Mouse (Mus musculus) granulocyte monocyte progenitor cell, adult 5-6 weeks (primary cell): ENCODE measurements around the gene Uox. TPM values are rescaled to one million over a fixed set of nuclear protein-coding genes. Genes with fewer than 3 reads are reported as not detected.

Experiments
- ATAC-seq: replicated peaks from 2 replicates; pipeline ENCODE4 v1.8.0; 2016; ENCODE audit warnings: mild to moderate bottlenecking, moderate TSS enrichment, inconsistent platforms; ENCODE audit not compliant: poor library complexity, severe bottlenecking
- total RNA-seq, 2 experiments: library from RNA; stranded (forward) in 1 of 2; stranded (reverse) in 1 of 2; fragments of 200-712, 200-1000 nt in 1 of 2; fragments of >200 nt in 1 of 2; fragmentation: Nextera tagmentation in 1 of 2; gene quantifications; 2 replicates each; pipeline ENCODE4 v1.2.3; 2014 to 2017

Gene Uox
- total RNA-seq, 2 experiments from 2014 or later: not detected

DNA sequence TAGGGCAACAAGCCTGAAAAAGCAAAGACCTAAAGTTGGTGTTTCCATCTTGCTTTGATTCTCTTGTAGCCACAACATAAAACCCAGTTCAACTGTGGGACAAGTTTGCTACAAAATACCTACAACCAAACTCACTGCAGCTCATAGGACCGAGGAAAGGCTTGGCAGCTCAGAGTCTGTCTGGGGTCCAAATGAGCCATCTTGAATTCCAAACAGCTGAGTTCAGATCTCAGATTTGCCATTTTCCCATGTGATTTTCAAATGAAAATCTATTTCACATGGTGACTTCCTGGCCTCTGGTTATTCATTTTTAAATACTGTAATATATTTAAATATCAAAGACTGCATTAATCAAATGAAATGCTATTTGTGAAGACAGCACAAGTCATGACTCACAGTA is 104.9 kb downstream of the Uox start:
- no peak for ATAC-seq

GRCm38 (mm10) chr3:146676193-146676592 is 106.0 kb downstream of the Uox start:
- no peak for ATAC-seq

DNA sequence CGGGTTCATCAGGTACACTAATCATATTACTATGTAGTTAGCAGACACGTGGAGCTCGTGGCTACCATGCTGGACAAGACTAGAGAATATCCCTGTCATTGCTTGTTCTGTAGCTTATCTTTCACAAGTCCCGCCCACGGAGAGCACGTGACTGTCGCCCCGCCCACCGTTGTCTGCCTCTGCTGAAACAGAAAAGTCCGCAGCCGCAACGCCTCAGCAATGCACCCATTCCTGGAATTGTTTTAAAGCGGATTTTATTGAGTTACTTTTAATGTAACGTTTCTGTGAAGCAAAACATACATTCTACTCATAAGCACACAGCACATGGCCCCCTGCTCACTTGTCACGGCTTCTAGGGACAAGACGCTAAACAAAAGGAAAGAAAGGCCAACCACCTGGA is 109.4 kb downstream of the Uox start:
- no peak for ATAC-seq

DNA sequence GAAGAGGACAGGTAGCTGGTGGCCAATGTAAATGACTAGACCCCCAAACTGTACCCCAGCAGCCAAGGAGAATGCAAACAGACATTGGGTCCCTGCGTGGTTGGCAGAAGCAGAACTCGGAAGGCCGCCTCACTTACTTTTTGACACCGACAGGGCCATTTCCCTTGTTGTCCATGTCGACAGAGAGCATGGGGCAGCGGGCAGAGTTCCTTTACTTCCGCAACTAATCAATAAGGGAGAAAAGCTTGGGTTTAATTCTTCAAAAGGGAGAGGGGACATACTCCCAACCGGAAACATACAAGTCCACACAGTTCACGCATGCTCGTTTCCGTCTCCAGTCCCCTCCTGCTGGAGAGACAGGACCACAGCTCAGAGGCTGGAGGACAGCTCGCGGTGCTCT is 110.4 kb downstream of the Uox start:
- ATAC-seq: no peak

- no peak for ATAC-seq
Measured at GRCm38 (mm10) chr3:146681696-146682095, 111.5 kb downstream of the Uox start.

Other genes with a start within 250 kb of the Uox start
- 7.6 and 13.9 TPM in 2 replicates for gene Ssx2ip, start 165.8 kb upstream of the Uox start, total RNA-seq (2014; fragmentation: Nextera tagmentation)
- 17.7 and 19.8 TPM in 2 replicates for gene Ssx2ip, start 165.8 kb upstream of the Uox start, total RNA-seq (2017)
- 4.7 and 10.5 TPM in 2 replicates for gene Ctbs, start 120.6 kb upstream of the Uox start, total RNA-seq (2014; fragmentation: Nextera tagmentation)
- 7.3 and 10.9 TPM in 2 replicates for gene Ctbs, start 120.6 kb upstream of the Uox start, total RNA-seq (2017)
- gene Spata1, start 70.7 kb upstream of the Uox start, total RNA-seq (2014; fragmentation: Nextera tagmentation): 4.6 and 6.4 TPM in 2 replicates
- 7.9 and 27.0 TPM in 2 replicates for gene Spata1, start 70.7 kb upstream of the Uox start, total RNA-seq (2017)
- 393 and 432 TPM in 2 replicates for gene Gng5, start 70.6 kb upstream of the Uox start, total RNA-seq (2014; fragmentation: Nextera tagmentation)
- gene Gng5, start 70.6 kb upstream of the Uox start, total RNA-seq (2017): 166 and 178 TPM in 2 replicates
- gene Rpf1, start 49.0 kb upstream of the Uox start, total RNA-seq (2014; fragmentation: Nextera tagmentation): 60.8 and 77.7 TPM in 2 replicates
- gene Rpf1, start 49.0 kb upstream of the Uox start, total RNA-seq (2017): 90.3 and 93.0 TPM in 2 replicates
- gene Dnase2b, start 45.2 kb downstream of the Uox start, total RNA-seq (2014; fragmentation: Nextera tagmentation): not detected in 2 replicates
- not detected in 2 replicates for gene Dnase2b, start 45.2 kb downstream of the Uox start, total RNA-seq (2017)
- gene 4930503B20Rik, start 80.9 kb downstream of the Uox start, total RNA-seq (2014; fragmentation: Nextera tagmentation): not detected in 2 replicates
- 0.05 TPM in 1 of 2 replicates, not detected in the other for gene 4930503B20Rik, start 80.9 kb downstream of the Uox start, total RNA-seq (2017)
- gene Samd13, start 115.2 kb downstream of the Uox start, total RNA-seq (2014; fragmentation: Nextera tagmentation): 1.9 TPM in 1 of 2 replicates, not detected in the other
- 0.36 and 2.2 TPM in 2 replicates for gene Samd13, start 115.2 kb downstream of the Uox start, total RNA-seq (2017)
- gene Prkacb, start 242.6 kb downstream of the Uox start, total RNA-seq (2014; fragmentation: Nextera tagmentation): 59.3 and 64.8 TPM in 2 replicates
- 78.1 and 85.3 TPM in 2 replicates for gene Prkacb, start 242.6 kb downstream of the Uox start, total RNA-seq (2017)